Mouse (Mus musculus): ENCODE measurements around the gene Pou2f3.
A peak's percentile ranks its signal among the peaks of the same experiment; 100 is the strongest.

GRCm38 (mm10) chr9:43105664-43106361, 104.4 kb downstream of the Pou2f3 start:
- no peak for TF ChIP-seq GATA1 (IDR thresholded peaks at IDR 0.05; ENCODE audit: low read depth, low read length)
- TF ChIP-seq POLR2A (IDR thresholded peaks at IDR 0.05; ENCODE audit: control insufficient read depth in 1 of 2, insufficient read depth in 1 of 2, low read depth in 1 of 2, low read length in 2 of 2, poor library complexity in 1 of 2) = peak; percentile 48 to 49; a peak in 2 of 4 replicates
- no peak for TF ChIP-seq ETS1 (IDR thresholded peaks at IDR 0.05; ENCODE audit: low read depth, low read length)
- TF ChIP-seq NRF1 (IDR thresholded peaks at IDR 0.05; ENCODE audit: insufficient read depth, low read depth, low read length, poor library complexity, severe bottlenecking) = no peak
- 0 out of 2 replicates have a peak, but pooled peaks have one; percentile 42 for TF ChIP-seq TBP (IDR thresholded peaks at IDR 0.05; ENCODE audit: low read depth, low read length)
- TF ChIP-seq HCFC1 (IDR thresholded peaks at IDR 0.05; ENCODE audit: low read depth, low read length) = peak; percentile 67
- no peak for TF ChIP-seq ZKSCAN1 (IDR thresholded peaks at IDR 0.05; ENCODE audit: low read depth, low read length)
- TF ChIP-seq CTCF (IDR thresholded peaks at IDR 0.05 in 2 of 3, conservative IDR thresholded peaks at IDR 0.05 in 1 of 3; ENCODE audit: control insufficient read depth in 1 of 3, insufficient read depth in 1 of 3, low read depth in 2 of 3, low read length in 3 of 3, poor library complexity in 1 of 3, severe bottlenecking in 1 of 3) = no peak
- no peak for TF ChIP-seq ZNF384 (IDR thresholded peaks at IDR 0.05; ENCODE audit: low read depth, low read length)
- TF ChIP-seq EP300 (IDR thresholded peaks at IDR 0.05; ENCODE audit: low read depth in 1 of 2, low read length in 2 of 2) = peak in 1 of 2 experiments; percentile 16; a peak in 2 of 4 replicates
- TF ChIP-seq TAL1 (IDR thresholded peaks at IDR 0.05; ENCODE audit: low read length) = no peak
- TF ChIP-seq GABPA (IDR thresholded peaks at IDR 0.05; ENCODE audit: low read depth, low read length) = no peak
- TF ChIP-seq RAD21 (IDR thresholded peaks at IDR 0.05; ENCODE audit: low read depth, low read length) = no peak
- TF ChIP-seq ZC3H11A (IDR thresholded peaks at IDR 0.05; ENCODE audit: low read depth, low read length) = no peak

Data from MEL (cell line).